In genomic region chr2:69323018-69323417, GRCm38 (mm10) we compare ENCODE assay signal across 38 mouse cellular contexts. TPM values are rescaled to one million over a fixed set of nuclear protein-coding genes. Genes with fewer than 3 reads are reported as not detected.
"Had no signal": no experiment of that assay in that cellular context is flagged by ENCODE, and none has a peak within 500 bp of the region (broad histone marks: within the 10 kb centered on the region; RNA-seq: fewer than 3 reads in every experiment).

No protein-coding gene starts in this region.

- ATAC-seq: hindbrain, embryonic 16.5 days; inflammation-experienced regulatory T-cells, adult 6 months; intestine, embryonic 16.5 days had no signal

- H3K27ac ChIP-seq: heart, adult 2 months; heart, embryonic 13.5 days; heart, embryonic 15.5 days; hindbrain, embryonic 14.5 days; layer of hippocampus, adult 2 months; left cerebral cortex, adult 2 months; limb, embryonic 10.5 days; limb, embryonic 12.5 days; liver, embryonic 13.5 days; liver, embryonic 15.5 days had no signal

- H3K27me3 ChIP-seq: heart, embryonic 13.5 days; heart, embryonic 15.5 days; limb, embryonic 12.5 days; liver, embryonic 13.5 days; liver, embryonic 15.5 days had no signal

- H3K36me3 ChIP-seq: heart, embryonic 13.5 days; heart, embryonic 15.5 days; limb, embryonic 10.5 days; limb, embryonic 12.5 days; liver, embryonic 13.5 days; liver, embryonic 15.5 days had no signal

- H3K9ac ChIP-seq: heart, embryonic 13.5 days; heart, embryonic 15.5 days; hindbrain, embryonic 14.5 days; limb, embryonic 12.5 days; liver, embryonic 13.5 days; liver, embryonic 15.5 days had no signal

- H3K4me3 ChIP-seq: heart, adult 2 months; heart, embryonic 13.5 days; heart, embryonic 15.5 days; layer of hippocampus, adult 2 months; left cerebral cortex, adult 2 months; limb, embryonic 10.5 days; limb, embryonic 12.5 days; liver, embryonic 13.5 days; liver, embryonic 15.5 days had no signal

- DNase-seq: gastrocnemius, postnatal 14 days; gastrocnemius, postnatal 36 days; heart, adult 11 months; heart, adult 2 months; heart, postnatal 14 days; heart, postnatal 36 days; kidney, adult 18-20 months; kidney, adult 8-10 months; kidney, postnatal 10 days; kidney, postnatal 25 days; kidney, postnatal 4 days; liver; liver, embryonic 13.5 days had no signal

- H3K4me1 ChIP-seq: heart, embryonic 13.5 days; heart, embryonic 15.5 days; limb, embryonic 10.5 days; liver, embryonic 13.5 days; liver, embryonic 15.5 days had no signal

- H3K9me3 ChIP-seq: heart, embryonic 13.5 days; heart, embryonic 15.5 days; limb, embryonic 10.5 days; limb, embryonic 12.5 days; liver, embryonic 13.5 days; liver, embryonic 15.5 days had no signal

- H3K4me2 ChIP-seq: heart, embryonic 11.5 days; heart, embryonic 13.5 days; heart, embryonic 15.5 days; hindbrain, embryonic 14.5 days; limb, embryonic 12.5 days; liver, embryonic 11.5 days; liver, embryonic 13.5 days; liver, embryonic 15.5 days had no signal

RNA-seq across cellular contexts. Expression of gene Abcb11, which starts 19.4 kb away (rescaled TPM):
- total RNA-seq: gastrocnemius, postnatal 14 days; gastrocnemius, postnatal 36 days; heart, adult 2 months; heart, postnatal 14 days; heart, postnatal 36 days; hematopoietic stem cell, adult 5-6 weeks; layer of hippocampus, adult 2 months; left cerebral cortex, adult 2 months; left cerebral cortex, postnatal 14 days; left cerebral cortex, postnatal 36 days had no signal
- polyA plus RNA-seq: gonadal fat pad, adult 2 months; heart, adult 2 months; heart, embryonic 11.5 days; heart, embryonic 15.5 days; heart, postnatal 0 days; inflammation-experienced regulatory T-cells, adult 6 months; kidney, embryonic 14.5 days; limb, embryonic 10.5 days; limb, embryonic 12.5 days; limb, embryonic 14.5 days had no signal

RNA-seq across cellular contexts. Expression of gene Dhrs9, which starts 57.2 kb away (rescaled TPM):
- total RNA-seq: gastrocnemius, adult 8-10 months; gastrocnemius, postnatal 14 days; gastrocnemius, postnatal 36 days; layer of hippocampus, adult 2 months; layer of hippocampus, postnatal 10 days; layer of hippocampus, postnatal 25 days; left cerebral cortex, postnatal 14 days had no signal
- polyA plus RNA-seq: heart, embryonic 11.5 days; heart, embryonic 13.5 days; hindbrain, embryonic 11.5 days; hindbrain, embryonic 14.5 days; inflammation-experienced regulatory T-cells, adult 6 months; kidney, embryonic 14.5 days; kidney, embryonic 16.5 days; limb, embryonic 10.5 days; limb, embryonic 12.5 days had no signal
